Mouse (Mus musculus): ENCODE results near the gene Fbxl18.

DNA sequence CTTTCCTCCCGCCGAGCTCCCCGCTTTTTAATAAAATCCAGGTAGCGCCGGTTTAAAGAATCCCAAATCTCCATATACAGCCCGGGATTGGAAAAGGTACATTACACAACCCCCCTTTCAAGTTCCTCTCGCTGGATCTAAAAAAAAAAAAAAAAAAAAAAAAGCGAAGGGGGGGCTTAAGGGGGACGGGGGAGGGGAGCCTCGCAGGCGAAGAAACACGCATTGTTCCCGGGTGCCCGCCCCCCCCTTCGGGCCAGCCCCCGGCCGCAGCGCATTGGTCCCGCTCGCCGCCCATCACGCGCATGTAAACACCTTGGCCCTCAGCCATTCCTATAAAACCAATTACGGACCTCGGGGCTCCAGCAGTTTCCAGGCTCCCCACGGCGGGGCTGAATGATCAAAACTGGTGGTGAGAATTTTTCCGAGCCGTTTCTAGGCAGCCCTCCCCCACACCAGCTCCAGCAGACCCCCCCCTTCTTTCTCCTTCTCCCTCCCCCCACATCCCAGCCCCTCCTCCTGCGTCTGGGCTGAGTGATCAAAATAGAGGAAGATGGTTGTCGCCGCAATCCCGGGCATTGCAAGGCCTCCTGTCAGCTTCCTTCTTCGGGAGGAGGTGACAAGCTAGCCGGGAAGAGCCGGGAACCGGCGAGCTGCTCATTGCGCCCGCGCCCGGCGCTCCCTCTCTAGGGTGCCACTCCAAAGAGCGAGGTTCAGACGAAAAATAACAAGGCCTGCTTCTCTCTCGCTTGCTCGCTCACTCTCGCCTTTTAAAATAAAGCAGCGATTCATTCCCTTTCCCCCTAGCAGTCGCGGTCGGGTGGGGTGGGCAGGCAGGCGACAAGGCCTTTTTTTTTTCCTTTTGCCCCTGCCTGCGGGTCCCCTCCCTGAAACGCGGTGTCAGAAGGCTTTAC lies 77.4 kb downstream of the Fbxl18 start, which contains the start of gene Tnrc18:
- TF ChIP-seq CTCF (IDR thresholded peaks at IDR 0.05; ENCODE audit: control insufficient read depth, insufficient read depth, insufficient replicate concordance, low read depth, low read length) (no peak), POLR2A (IDR thresholded peaks at IDR 0.05; ENCODE audit: control insufficient read depth, low read depth, low read length) (peak; percentile 54; the same call in 1 of the 2 replicates)
